Mouse (Mus musculus): ENCODE measurements at regions not wholly inside any gene's neighbourhood (a gene's known extent, or its start where the extent isn't known, plus 50 kb on each side); places are given as distances from the start of the nearest gene placed in this dataset.

DNA sequence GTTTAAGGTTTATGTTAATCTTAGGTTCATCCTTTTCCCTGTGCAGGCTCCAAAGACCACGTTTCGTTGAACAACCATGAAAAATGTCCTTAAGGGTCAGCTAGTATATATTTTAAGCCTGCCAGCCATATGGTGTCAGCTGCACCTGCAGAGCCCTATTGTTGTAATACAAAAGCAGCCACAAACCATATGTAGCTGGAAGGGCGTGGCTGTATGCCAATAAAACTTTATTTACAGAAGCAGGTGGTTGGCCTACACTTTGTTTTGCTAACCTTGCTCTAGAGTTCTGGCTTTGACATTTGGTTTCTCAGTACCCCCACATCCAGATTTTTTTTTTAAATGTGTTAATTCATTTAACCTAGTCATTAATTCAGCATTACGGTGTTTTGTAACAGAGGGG lies 711.1 kb upstream of the Car8 start:
- Histone ChIP-seq H3K36me3 (replicated peaks) (no peaks in the 10 kb centered on the region), H3K4me3 (no peak overlapping the region), H3K9me3 (peaks cover 3% of the 10 kb centered on the region; the same call in 1 of the 2 replicates), H3K27me3 (replicated peaks; ENCODE audit: low read depth, poor library complexity, severe bottlenecking) (no peaks in the 10 kb centered on the region), H3K4me1 (peaks cover 20% of the 10 kb centered on the region), H3K27ac (replicated peaks) (no peak overlapping the region)
- DNase-seq (ENCODE audit: low spot score): no peak
- WGBS: 81% methylated on average over 4 of the region's 4 CpGs

DNA sequence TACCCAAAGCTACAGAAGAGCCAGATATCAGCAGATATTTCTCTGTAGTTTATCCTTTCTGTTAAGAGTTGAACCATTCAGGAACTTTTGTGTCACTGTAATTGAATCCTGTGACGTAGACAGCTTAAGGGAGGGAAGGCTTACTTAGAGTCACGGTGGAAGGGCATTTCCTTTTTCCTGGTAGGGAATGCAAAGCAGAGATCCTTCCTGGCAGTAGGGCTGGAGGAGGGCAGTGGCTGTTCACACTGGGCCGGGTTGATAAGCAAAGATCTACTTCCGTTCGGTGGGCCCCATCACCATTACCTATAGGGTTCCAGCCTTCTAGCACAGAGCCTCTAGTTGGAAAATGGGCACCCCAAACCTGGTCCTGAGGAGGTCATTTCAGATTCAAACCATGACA lies 710.7 kb upstream of the Car8 start:
- Histone ChIP-seq H3K4me3 (no peak overlapping the region), H3K36me3 (replicated peaks) (no peaks in the 10 kb centered on the region), H3K4me1 (peaks cover 15% of the 10 kb centered on the region), H3K27me3 (replicated peaks; ENCODE audit: low read depth, poor library complexity, severe bottlenecking) (no peaks in the 10 kb centered on the region), H3K27ac (replicated peaks) (no peak overlapping the region), H3K9me3 (peaks cover 3% of the 10 kb centered on the region; the same call in 1 of the 2 replicates)
- no peak for DNase-seq (ENCODE audit: low spot score)
- WGBS: 58% methylated on average over 5 of the region's 5 CpGs

GRCm38 (mm10) chr4:8945116-8945515 lies 706.3 kb upstream of the Car8 start:
- Histone ChIP-seq H3K9me3 (no peaks in the 10 kb centered on the region), H3K36me3 (replicated peaks) (no peaks in the 10 kb centered on the region), H3K27ac (replicated peaks) (no peak overlapping the region), H3K4me3 (no peak overlapping the region), H3K27me3 (replicated peaks; ENCODE audit: low read depth, poor library complexity, severe bottlenecking) (no peaks in the 10 kb centered on the region), H3K4me1 (peaks cover 8% of the 10 kb centered on the region)
- WGBS: 95% methylated on average over 10 of the region's 10 CpGs
- DNase-seq (ENCODE audit: low spot score): no peak

DNA sequence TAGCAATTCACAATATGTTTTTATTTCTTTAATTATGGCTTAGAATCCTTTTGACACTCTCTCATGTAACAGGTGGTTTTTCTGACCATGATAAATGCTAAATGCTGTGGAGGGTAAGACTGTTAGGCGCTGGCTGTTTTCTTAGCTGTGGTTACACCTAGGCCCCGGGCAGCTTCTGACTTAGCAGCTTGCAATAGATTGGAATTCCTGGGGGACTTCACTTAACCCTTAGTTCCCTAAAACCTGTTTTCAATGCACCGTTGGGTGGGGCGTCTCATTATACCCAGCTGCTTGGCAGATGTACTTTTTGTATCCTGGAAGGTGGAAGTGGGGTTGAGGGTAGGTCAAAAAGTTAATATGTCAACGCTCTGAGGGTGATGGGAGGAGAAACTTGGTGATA lies 704.2 kb upstream of the Car8 start:
- H3K27ac ChIP-seq (replicated peaks): no peak overlapping the region
- H3K4me3 ChIP-seq: no peak overlapping the region
- 44% methylated on average over 5 of the region's 5 CpGs for whole genome bisulfite sequencing
- DNase-seq (ENCODE audit: low spot score): no peak
- H3K4me1 ChIP-seq: peaks cover 25% of the 10 kb centered on the region
- H3K36me3 ChIP-seq (replicated peaks): no peaks in the 10 kb centered on the region
- no peaks in the 10 kb centered on the region for H3K27me3 ChIP-seq (replicated peaks; ENCODE audit: low read depth, poor library complexity, severe bottlenecking)
- H3K9me3 ChIP-seq: no peaks in the 10 kb centered on the region

- no peak for DNase-seq (ENCODE audit: low spot score)
- Histone ChIP-seq H3K4me1 (peaks cover 24% of the 10 kb centered on the region), H3K27me3 (replicated peaks; ENCODE audit: low read depth, poor library complexity, severe bottlenecking) (no peaks in the 10 kb centered on the region), H3K4me3 (no peak overlapping the region), H3K27ac (replicated peaks) (no peak overlapping the region; the same call in 1 of the 2 replicates), H3K36me3 (replicated peaks) (no peaks in the 10 kb centered on the region), H3K9me3 (no peaks in the 10 kb centered on the region)
- 66% methylated on average over 6 of the region's 6 CpGs for WGBS
These were observed 700.1 kb upstream of the Car8 start for GRCm38 (mm10) chr4:8938948-8939411.

DNA sequence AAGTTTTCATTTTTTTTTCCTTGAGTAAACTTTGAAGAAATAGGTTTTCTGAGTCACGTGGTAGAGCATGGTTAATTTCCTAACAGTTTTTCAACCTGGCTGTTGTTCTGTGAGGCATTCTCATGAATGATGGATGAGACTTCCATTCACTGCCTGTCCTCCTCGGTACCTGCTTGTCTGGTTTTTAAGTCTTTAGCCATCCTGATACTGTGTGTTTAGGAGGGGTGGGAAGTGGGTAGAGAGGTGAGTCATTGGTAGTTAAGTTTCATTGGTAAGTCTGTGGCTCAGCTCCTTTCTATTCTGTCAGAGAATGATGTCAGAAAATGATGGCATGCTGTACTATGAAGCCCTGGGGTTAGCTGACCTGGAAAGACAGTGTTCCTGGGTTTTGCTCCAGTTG lies 697.1 kb upstream of the Car8 start:
- 74% methylated on average over 2 of the region's 2 CpGs for WGBS

DNA sequence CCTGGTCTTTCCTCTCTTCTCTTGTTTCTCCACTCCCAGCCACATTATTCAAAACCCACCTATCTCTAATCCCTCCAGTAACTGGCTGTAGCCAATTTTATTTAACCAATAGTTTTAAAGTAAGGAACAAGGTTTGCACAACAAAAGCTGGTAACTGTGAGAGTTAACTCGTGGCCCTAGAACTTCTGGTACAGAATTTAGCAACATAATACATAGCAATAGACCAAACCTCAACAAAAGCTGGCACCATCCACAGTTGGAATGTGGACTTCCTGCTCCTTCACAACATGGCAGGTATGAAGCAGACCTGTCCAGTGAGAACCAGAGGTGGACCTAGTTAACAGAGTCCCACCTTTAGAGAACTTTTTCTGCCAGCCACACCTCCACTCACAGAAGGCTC lies 695.7 kb upstream of the Car8 start:
- peaks cover 13% of the 10 kb centered on the region for H3K4me1 ChIP-seq
- WGBS: 69% methylated on average over 1 of the region's 1 CpGs
- H3K9me3 ChIP-seq: no peaks in the 10 kb centered on the region
- no peak for DNase-seq (ENCODE audit: low spot score)
- no peak overlapping the region for H3K4me3 ChIP-seq
- H3K27ac ChIP-seq (replicated peaks): no peak overlapping the region
- H3K27me3 ChIP-seq (replicated peaks; ENCODE audit: low read depth, poor library complexity, severe bottlenecking): no peaks in the 10 kb centered on the region
- no peaks in the 10 kb centered on the region for H3K36me3 ChIP-seq (replicated peaks)

More for the DNA sequence above, 697.1 kb upstream of the Car8 start:
- H3K27me3 ChIP-seq (replicated peaks; ENCODE audit: low read depth, poor library complexity, severe bottlenecking): no peaks in the 10 kb centered on the region
- no peaks in the 10 kb centered on the region for H3K36me3 ChIP-seq (replicated peaks)
- H3K4me1 ChIP-seq: peaks cover 17% of the 10 kb centered on the region
- H3K9me3 ChIP-seq: no peaks in the 10 kb centered on the region
- no peak overlapping the region for H3K4me3 ChIP-seq
- H3K27ac ChIP-seq (replicated peaks): no peak overlapping the region
- no peak for DNase-seq (ENCODE audit: low spot score)

- no peak overlapping the region for H3K4me3 ChIP-seq
- peaks cover 15% of the 10 kb centered on the region for H3K4me1 ChIP-seq
- WGBS: 84% methylated on average over 4 of the region's 4 CpGs
- H3K36me3 ChIP-seq (replicated peaks): no peaks in the 10 kb centered on the region
- no peak for DNase-seq (ENCODE audit: low spot score)
- no peaks in the 10 kb centered on the region for H3K9me3 ChIP-seq
- no peaks in the 10 kb centered on the region for H3K27me3 ChIP-seq (replicated peaks; ENCODE audit: low read depth, poor library complexity, severe bottlenecking)
- H3K27ac ChIP-seq (replicated peaks): no peak overlapping the region
These were observed 690.5 kb upstream of the Car8 start for GRCm38 (mm10) chr4:8929346-8929745.

- Histone ChIP-seq H3K27ac (replicated peaks) (no peak overlapping the region), H3K36me3 (replicated peaks) (no peaks in the 10 kb centered on the region), H3K9me3 (no peaks in the 10 kb centered on the region), H3K27me3 (replicated peaks; ENCODE audit: low read depth, poor library complexity, severe bottlenecking) (peaks cover 4% of the 10 kb centered on the region; the same call in 1 of the 2 replicates), H3K4me1 (peaks cover 18% of the 10 kb centered on the region), H3K4me3 (no peak overlapping the region)
- WGBS: 72% methylated on average over 17 of the region's 17 CpGs
- no peak for DNase-seq (ENCODE audit: low spot score)
These were observed 689.9 kb upstream of the Car8 start for GRCm38 (mm10) chr4:8928551-8929305.

- Histone ChIP-seq H3K4me3 (no peak overlapping the region), H3K4me1 (peaks cover 31% of the 10 kb centered on the region), H3K27ac (replicated peaks) (no peak overlapping the region), H3K27me3 (replicated peaks; ENCODE audit: low read depth, poor library complexity, severe bottlenecking) (peaks cover 12% of the 10 kb centered on the region), H3K36me3 (replicated peaks) (no peaks in the 10 kb centered on the region), H3K9me3 (no peaks in the 10 kb centered on the region)
- no peak for DNase-seq (ENCODE audit: low spot score)
- 30% methylated on average over 8 of the region's 8 CpGs for WGBS
These were observed 688.5 kb upstream of the Car8 start for GRCm38 (mm10) chr4:8927276-8927906.

GRCm38 (mm10) chr4:8926642-8927275 lies 687.9 kb upstream of the Car8 start:
- H3K4me3 ChIP-seq: no peak overlapping the region
- H3K27me3 ChIP-seq (replicated peaks; ENCODE audit: low read depth, poor library complexity, severe bottlenecking): peaks cover 12% of the 10 kb centered on the region
- peaks cover 37% of the 10 kb centered on the region for H3K4me1 ChIP-seq
- WGBS: 33% methylated on average over 9 of the region's 9 CpGs
- DNase-seq (ENCODE audit: low spot score): no peak
- no peak overlapping the region for H3K27ac ChIP-seq (replicated peaks)
- no peaks in the 10 kb centered on the region for H3K9me3 ChIP-seq
- H3K36me3 ChIP-seq (replicated peaks): no peaks in the 10 kb centered on the region

GRCm38 (mm10) chr4:8922695-8923363 lies 684.0 kb upstream of the Car8 start:
- Histone ChIP-seq H3K36me3 (replicated peaks) (no peaks in the 10 kb centered on the region), H3K4me1 (peaks cover 60% of the 10 kb centered on the region), H3K27ac (replicated peaks) (peak overlapping the region; percentile 35; the same call in 1 of the 2 replicates), H3K9me3 (no peaks in the 10 kb centered on the region), H3K27me3 (replicated peaks; ENCODE audit: low read depth, poor library complexity, severe bottlenecking) (peaks cover 12% of the 10 kb centered on the region), H3K4me3 (no peak overlapping the region)
- peak; percentile 20 for DNase-seq (ENCODE audit: low spot score)
- WGBS: 44% methylated on average over 8 of the region's 8 CpGs
